Mouse (Mus musculus): Measurements from ENCODE around the gene Tmem212.

DNA sequence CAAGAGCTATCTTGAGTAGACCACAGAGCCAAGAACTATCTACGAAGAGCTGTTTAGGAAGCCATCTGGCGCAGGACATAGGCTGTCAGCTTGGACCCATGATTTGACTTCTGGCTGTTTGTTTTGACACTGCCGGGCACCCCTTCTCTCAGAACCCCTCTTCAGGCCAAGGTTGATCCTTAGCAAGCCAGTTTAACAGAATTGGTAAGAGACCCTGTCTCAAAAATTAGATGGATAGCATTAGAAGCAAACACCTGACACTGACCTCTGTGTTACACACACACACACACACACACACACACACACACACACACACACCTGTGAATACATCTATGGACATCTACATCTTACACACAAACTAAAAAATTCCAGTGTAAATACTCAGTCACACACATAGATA is 12.8 kb upstream of the Tmem212 start:
- no peak for TF ChIP-seq POLR2A (IDR thresholded peaks at IDR 0.05; ENCODE audit: insufficient read length, low read depth)
- TF ChIP-seq MYOD1 (IDR thresholded peaks at IDR 0.05; ENCODE audit: control insufficient read depth in 1 of 3, insufficient read length in 2 of 3, low read depth in 2 of 3) = no peak
- no peak for TF ChIP-seq CEBPB (IDR thresholded peaks at IDR 0.05; ENCODE audit: insufficient read depth, poor library complexity, severe bottlenecking)
- no peak for TF ChIP-seq MAX (IDR thresholded peaks at IDR 0.05; ENCODE audit: low read depth)
- no peak for TF ChIP-seq TCF12 (IDR thresholded peaks at IDR 0.05; ENCODE audit: insufficient read depth, poor library complexity, severe bottlenecking)
- TF ChIP-seq POLR2AphosphoS2 (IDR thresholded peaks at IDR 0.05; ENCODE audit: insufficient read length, low read depth) = no peak
- no peak for TF ChIP-seq USF1 (IDR thresholded peaks at IDR 0.05; ENCODE audit: low read depth)
- no peak for TF ChIP-seq MYOG (IDR thresholded peaks at IDR 0.05; ENCODE audit: control insufficient read depth in 1 of 3, insufficient read depth in 1 of 3, insufficient read length in 2 of 3, low read depth in 2 of 3)
- no peak for TF ChIP-seq SRF (IDR thresholded peaks at IDR 0.05; ENCODE audit: control insufficient read depth, insufficient read length, low read depth)
- TF ChIP-seq E2F4 (IDR thresholded peaks at IDR 0.05; ENCODE audit: insufficient read depth) = no peak
- no peak for TF ChIP-seq REST (IDR thresholded peaks at IDR 0.05; ENCODE audit: insufficient read depth, insufficient read length)

All from myocyte (in vitro differentiated cells).